Mouse (Mus musculus) left cerebral cortex, adult 18-20 months (tissue): ENCODE measurements around the gene Zfp219. TPM values are rescaled to one million over a fixed set of nuclear protein-coding genes. Genes with fewer than 3 reads are reported as not detected.

Source experiments
- DNase-seq, 2 experiments: peaks; one replicate each; pipeline ENCODE4 v3.0.0; 2021 to 2022; ENCODE audit warnings: low spot score in 2 of 2, mixed read lengths in 1 of 2
- total RNA-seq, 2 experiments: library from RNA; stranded (reverse); gene quantifications; 2 replicates each; pipeline ENCODE4 v1.2.3; 2021

The Zfp219 gene
- total RNA-seq, 2 experiments from 2014 or later, result 40.6 to 41.3 TPM

GRCm38 (mm10) chr14:52005141-52005540, 15.4 kb downstream of the Zfp219 start:
- no peak for DNase-seq

GRCm38 (mm10) chr14:52003981-52004495, 16.5 kb downstream of the Zfp219 start:
- DNase-seq, result peak; percentile 65 to 74

- no peak for DNase-seq
These were observed 23.1 kb downstream of the Zfp219 start for GRCm38 (mm10) chr14:51997483-51997882.

GRCm38 (mm10) chr14:51996866-51997265, 23.7 kb downstream of the Zfp219 start:
- DNase-seq, result no peak

GRCm38 (mm10) chr14:51996231-51996841, 24.2 kb downstream of the Zfp219 start:
- no peak for DNase-seq

- no peak for DNase-seq
These were observed 25.2 kb downstream of the Zfp219 start for GRCm38 (mm10) chr14:51995219-51995871.

GRCm38 (mm10) chr14:51994453-51994852, 26.1 kb downstream of the Zfp219 start:
- DNase-seq, result no peak

GRCm38 (mm10) chr14:51989461-51989970, 31.0 kb downstream of the Zfp219 start:
- DNase-seq, result no peak

- no peak for DNase-seq
These were observed 31.8 kb downstream of the Zfp219 start for GRCm38 (mm10) chr14:51988731-51989130.

GRCm38 (mm10) chr14:51987177-51987576, 33.4 kb downstream of the Zfp219 start:
- DNase-seq, result no peak

GRCm38 (mm10) chr14:51986153-51986505, 34.4 kb downstream of the Zfp219 start:
- no peak for DNase-seq

GRCm38 (mm10) chr14:51985301-51986152, 35.0 kb downstream of the Zfp219 start:
- DNase-seq, result peak; percentile 59 to 64

- peak; percentile 47 to 56 for DNase-seq
These were observed 36.0 kb downstream of the Zfp219 start, which contains the start of gene Arhgef40 for GRCm38 (mm10) chr14:51984247-51985231. TSS of gene Arhgef40 (plus strand) at chr14:51984719.

GRCm38 (mm10) chr14:51983855-51984246, 36.7 kb downstream of the Zfp219 start:
- no peak for DNase-seq

- DNase-seq, result no peak
These were observed 37.3 kb downstream of the Zfp219 start for GRCm38 (mm10) chr14:51983251-51983650.

GRCm38 (mm10) chr14:51979252-51979651, 41.3 kb downstream of the Zfp219 start:
- DNase-seq, result no peak

GRCm38 (mm10) chr14:51967400-51967799, 53.1 kb downstream of the Zfp219 start:
- no peak for DNase-seq

GRCm38 (mm10) chr14:51960316-51960715, 60.2 kb downstream of the Zfp219 start:
- DNase-seq, result no peak
